In the genomic region with DNA sequence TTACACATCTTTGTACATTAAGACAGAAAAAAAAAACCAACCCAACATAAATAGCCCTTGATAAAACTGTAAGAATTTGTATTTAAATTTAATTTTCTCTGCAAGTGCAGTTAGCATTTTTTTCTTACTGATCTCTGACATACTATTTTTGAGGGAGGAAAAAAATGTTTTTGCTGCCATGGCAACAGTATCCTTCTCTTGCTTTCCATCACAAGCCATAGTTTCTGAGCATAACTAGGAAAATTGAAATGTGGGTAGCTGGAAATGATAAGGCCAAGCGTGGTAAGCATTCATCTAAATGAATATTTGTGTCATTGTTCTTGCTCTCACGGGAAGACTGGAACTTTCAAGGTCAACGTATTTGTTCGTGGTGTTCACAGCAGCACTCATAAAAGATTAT, we compare ENCODE assay signal across 23 mouse cellular contexts.
DNase-seq lines count a peak whose midpoint lies in the region; ATAC-seq and TF ChIP-seq lines count a peak whose summit lies in the region.
"Had no signal": no experiment of that assay in that cellular context is flagged by ENCODE, and none has a peak within 500 bp of the region (broad histone marks: within the 10 kb centered on the region; RNA-seq: fewer than 3 reads in every experiment).

No protein-coding gene starts in this region.

- peaks cover 31% of the 10 kb centered on the region for H3K4me1 ChIP-seq in forebrain, embryonic 13.5 days
- no peaks in the 10 kb centered on the region; the same call in 1 of the 2 replicates for H3K4me1 ChIP-seq in forebrain, embryonic 11.5 days (replicated peaks; ENCODE audit: control insufficient read depth, insufficient read depth, low read length)
- peaks cover 32% of the 10 kb centered on the region for H3K4me1 ChIP-seq in hindbrain, embryonic 15.5 days (replicated peaks)
- peaks cover 7% of the 10 kb centered on the region for H3K4me1 ChIP-seq in hindbrain, embryonic 12.5 days
- peaks cover 16% of the 10 kb centered on the region for H3K4me1 ChIP-seq in midbrain, embryonic 15.5 days
- no peaks in the 10 kb centered on the region for H3K4me1 ChIP-seq in thymus, adult 2 months (replicated peaks; ENCODE audit: control insufficient read depth, insufficient read depth, low read length)
- no peaks in the 10 kb centered on the region for H3K4me1 ChIP-seq in heart, embryonic 10.5 days
- H3K4me1 ChIP-seq: kidney, embryonic 15.5 days; limb, embryonic 13.5 days; liver, embryonic 12.5 days; stomach, embryonic 15.5 days had no signal

- no peak for TF ChIP-seq CTCF in thymus, adult 2 months (IDR thresholded peaks at IDR 0.05; ENCODE audit: borderline replicate concordance, control insufficient read depth, extremely low read depth, insufficient read depth, low read length, poor library complexity)

- H3K9ac ChIP-seq in forebrain, embryonic 13.5 days, result no peak overlapping the region
- no peak overlapping the region for H3K9ac ChIP-seq in forebrain, embryonic 11.5 days (ENCODE audit: low read length)
- H3K9ac ChIP-seq in hindbrain, embryonic 15.5 days, result no peak overlapping the region
- H3K9ac ChIP-seq in hindbrain, embryonic 12.5 days, result no peak overlapping the region
- no peak overlapping the region for H3K9ac ChIP-seq in midbrain, embryonic 15.5 days
- H3K9ac ChIP-seq: heart, embryonic 13.5 days; kidney, embryonic 15.5 days; limb, embryonic 13.5 days; liver, embryonic 12.5 days; neural tube, embryonic 15.5 days; stomach, embryonic 15.5 days had no signal

- no peak overlapping the region for H3K4me3 ChIP-seq in forebrain, embryonic 13.5 days
- H3K4me3 ChIP-seq in forebrain, embryonic 11.5 days (ENCODE audit: low read depth, low read length), result no peak overlapping the region
- no peak overlapping the region for H3K4me3 ChIP-seq in hindbrain, embryonic 15.5 days
- H3K4me3 ChIP-seq in hindbrain, embryonic 12.5 days, result no peak overlapping the region
- H3K4me3 ChIP-seq in midbrain, embryonic 15.5 days, result no peak overlapping the region
- no peak overlapping the region for H3K4me3 ChIP-seq in thymus, adult 2 months (ENCODE audit: control insufficient read depth, insufficient read depth, low read length)
- H3K4me3 ChIP-seq in heart, embryonic 10.5 days, result no peak overlapping the region
- H3K4me3 ChIP-seq: heart, embryonic 13.5 days; kidney, embryonic 15.5 days; limb, embryonic 13.5 days; liver, embryonic 12.5 days; neural tube, embryonic 15.5 days; stomach, embryonic 15.5 days had no signal

- 0 out of 2 replicates have a peak overlapping the region, but pooled peaks have one; percentile 21 for H3K27ac ChIP-seq in forebrain, embryonic 13.5 days
- H3K27ac ChIP-seq in forebrain, embryonic 11.5 days (ENCODE audit: low read depth, low read length), result no peak overlapping the region
- H3K27ac ChIP-seq in hindbrain, embryonic 15.5 days (replicated peaks), result peak overlapping the region; percentile 68
- no peak overlapping the region for H3K27ac ChIP-seq in hindbrain, embryonic 12.5 days
- peak overlapping the region; percentile 74 for H3K27ac ChIP-seq in midbrain, embryonic 15.5 days
- no peak overlapping the region for H3K27ac ChIP-seq in thymus, adult 2 months (ENCODE audit: control insufficient read depth, insufficient read depth, low read length)
- H3K27ac ChIP-seq in heart, embryonic 10.5 days, result no peak overlapping the region
- H3K27ac ChIP-seq: heart, embryonic 13.5 days; kidney, embryonic 15.5 days; limb, embryonic 13.5 days; liver, embryonic 12.5 days; stomach, embryonic 15.5 days had no signal

- TF ChIP-seq POLR2A in thymus, adult 2 months (IDR thresholded peaks at IDR 0.05; ENCODE audit: control insufficient read depth, extremely low read depth, insufficient read depth, low read length, poor library complexity), result no peak

- H3K9me3 ChIP-seq in forebrain, embryonic 13.5 days (replicated peaks), result no peaks in the 10 kb centered on the region
- no peaks in the 10 kb centered on the region for H3K9me3 ChIP-seq in forebrain, embryonic 11.5 days (ENCODE audit: control insufficient read depth, low read length)
- H3K9me3 ChIP-seq in hindbrain, embryonic 15.5 days, result no peaks in the 10 kb centered on the region
- H3K9me3 ChIP-seq in hindbrain, embryonic 12.5 days (replicated peaks), result no peaks in the 10 kb centered on the region
- H3K9me3 ChIP-seq in midbrain, embryonic 15.5 days, result no peaks in the 10 kb centered on the region
- no peaks in the 10 kb centered on the region for H3K9me3 ChIP-seq in heart, embryonic 10.5 days
- H3K9me3 ChIP-seq: heart, embryonic 13.5 days; kidney, embryonic 15.5 days; limb, embryonic 13.5 days; liver, embryonic 12.5 days; neural tube, embryonic 15.5 days; stomach, embryonic 15.5 days had no signal

- DNase-seq in forebrain, embryonic 11.5 days (ENCODE audit: low spot score), result no peak
- DNase-seq in brain, adult 2 months (ENCODE audit: low read depth, low spot score), result peak; percentile 65
- DNase-seq in thymus, adult 2 months, result no peak
- DNase-seq in heart, embryonic 10.5 days (ENCODE audit: low spot score), result no peak
- DNase-seq: adrenal gland, postnatal 10 days; cerebellum, adult 9-10 months; gastrocnemius, postnatal 14 days; heart, adult 18-20 months; heart, postnatal 14 days; kidney, adult 11 months; lung, adult 18-20 months; lung, postnatal 10 days; thymus, adult 18-20 months had no signal

- H3K27me3 ChIP-seq in forebrain, embryonic 13.5 days, result no peaks in the 10 kb centered on the region
- no peaks in the 10 kb centered on the region for H3K27me3 ChIP-seq in forebrain, embryonic 11.5 days (ENCODE audit: control insufficient read depth, insufficient read depth, low read length)
- H3K27me3 ChIP-seq in hindbrain, embryonic 15.5 days, result no peaks in the 10 kb centered on the region
- H3K27me3 ChIP-seq in hindbrain, embryonic 12.5 days, result no peaks in the 10 kb centered on the region
- H3K27me3 ChIP-seq in midbrain, embryonic 15.5 days (replicated peaks), result no peaks in the 10 kb centered on the region
- H3K27me3 ChIP-seq in thymus, adult 2 months (ENCODE audit: control insufficient read depth, insufficient read depth, low read length), result no peaks in the 10 kb centered on the region
- H3K27me3 ChIP-seq in heart, embryonic 10.5 days (ENCODE audit: insufficient read depth, poor library complexity, severe bottlenecking), result no peaks in the 10 kb centered on the region
- H3K27me3 ChIP-seq: heart, embryonic 13.5 days; kidney, embryonic 15.5 days; limb, embryonic 13.5 days; liver, embryonic 12.5 days; neural tube, embryonic 15.5 days; stomach, embryonic 15.5 days had no signal

- no peak for ATAC-seq in forebrain, embryonic 13.5 days
- no peak for ATAC-seq in forebrain, embryonic 11.5 days (replicated peaks; ENCODE audit: low FRiP score)
- no peak for ATAC-seq in hindbrain, embryonic 15.5 days (ENCODE audit: low FRiP score, low read depth)
- ATAC-seq in hindbrain, embryonic 12.5 days (ENCODE audit: low FRiP score), result no peak
- 0 out of 2 replicates have a peak, but pooled peaks have one; percentile 32 for ATAC-seq in midbrain, embryonic 15.5 days (replicated peaks)
- ATAC-seq: liver, embryonic 12.5 days had no signal

- H3K4me2 ChIP-seq in forebrain, embryonic 13.5 days, result no peak overlapping the region
- H3K4me2 ChIP-seq in forebrain, embryonic 11.5 days (ENCODE audit: low read depth, low read length, severe bottlenecking), result no peak overlapping the region
- no peak overlapping the region for H3K4me2 ChIP-seq in hindbrain, embryonic 15.5 days
- H3K4me2 ChIP-seq in hindbrain, embryonic 12.5 days (replicated peaks), result no peak overlapping the region
- H3K4me2 ChIP-seq in midbrain, embryonic 15.5 days, result no peak overlapping the region
- H3K4me2 ChIP-seq: heart, embryonic 13.5 days; kidney, embryonic 15.5 days; limb, embryonic 13.5 days; liver, embryonic 12.5 days; neural tube, embryonic 15.5 days; stomach, embryonic 15.5 days had no signal

- no peaks in the 10 kb centered on the region for H3K36me3 ChIP-seq in forebrain, embryonic 13.5 days (ENCODE audit: poor library complexity, severe bottlenecking)
- H3K36me3 ChIP-seq in forebrain, embryonic 11.5 days (ENCODE audit: control insufficient read depth, insufficient read depth, low read length), result no peaks in the 10 kb centered on the region
- no peaks in the 10 kb centered on the region for H3K36me3 ChIP-seq in hindbrain, embryonic 15.5 days
- no peaks in the 10 kb centered on the region for H3K36me3 ChIP-seq in hindbrain, embryonic 12.5 days
- no peaks in the 10 kb centered on the region for H3K36me3 ChIP-seq in midbrain, embryonic 15.5 days (replicated peaks)
- no peaks in the 10 kb centered on the region for H3K36me3 ChIP-seq in thymus, adult 2 months (ENCODE audit: control insufficient read depth, insufficient read depth, low read length)
- H3K36me3 ChIP-seq in heart, embryonic 10.5 days, result no peaks in the 10 kb centered on the region
- H3K36me3 ChIP-seq: heart, embryonic 13.5 days; kidney, embryonic 15.5 days; limb, embryonic 13.5 days; liver, embryonic 12.5 days; neural tube, embryonic 15.5 days; stomach, embryonic 15.5 days had no signal

- WGBS in forebrain, embryonic 13.5 days, result 28% methylated on average over 4 of the region's 4 CpGs
- WGBS in forebrain, embryonic 11.5 days, result 65% methylated on average over 4 of the region's 4 CpGs
- WGBS in hindbrain, embryonic 15.5 days, result 29% methylated on average over 4 of the region's 4 CpGs
- WGBS in hindbrain, embryonic 12.5 days, result 47% methylated on average over 4 of the region's 4 CpGs
- WGBS in midbrain, embryonic 15.5 days, result 22% methylated on average over 4 of the region's 4 CpGs
- WGBS in thymus, adult 2 months, result 87% methylated on average over 4 of the region's 4 CpGs
- 77% methylated on average over 4 of the region's 4 CpGs for WGBS in heart, embryonic 10.5 days

Comparison
In these comparisons a context has a peak if more than half of its experiments do, and no peak if none do; other contexts are left out.
1. H3K27ac ChIP-seq: peak in forebrain, embryonic 13.5 days (single experiment), hindbrain, embryonic 15.5 days (single experiment) and midbrain, embryonic 15.5 days (single experiment); none in forebrain, embryonic 11.5 days (single experiment), hindbrain, embryonic 12.5 days (single experiment), thymus, adult 2 months (single experiment) and heart, embryonic 10.5 days (single experiment).